Mouse (Mus musculus) neural tube, embryonic 14.5 days (tissue): ENCODE measurements around the gene Fam162a. TPM values are rescaled to one million over a fixed set of nuclear protein-coding genes. Genes with fewer than 3 reads are reported as not detected.
"Not testable (repeated sequence)": the region's sequence is repeated elsewhere in the genome, so short reads cannot be mapped to it uniquely, and the experiment has no call there.

ENCODE experiments used
- ATAC-seq: fragments of 200-750 bp; cut with Nextera tagmentation; 2 replicates; pipeline ENCODE4 v1.8.0; 2017; ENCODE audit warnings: low read depth, mild to moderate bottlenecking, moderate TSS enrichment, moderate library complexity
- H3K27ac ChIP-seq: fragments of 300-500 bp; sonication (generic); 2 replicates; pipeline ENCODE4 v1.5.1; 2014; ENCODE audit warnings: low read depth, mild to moderate bottlenecking, control low read depth, low read length, moderate library complexity, mixed read lengths
- H3K27me3 ChIP-seq: fragments of 300-500 bp; sonication (generic); 2 replicates; pipeline ENCODE4 v1.6.1; 2014; ENCODE audit warnings: low read length; ENCODE audit not compliant: control insufficient read depth, insufficient read depth
- H3K36me3 ChIP-seq: fragments of 300-500 bp; sonication (generic); 2 replicates; pipeline ENCODE4 v1.6.1; 2014; ENCODE audit warnings: low read length, mixed read lengths; ENCODE audit not compliant: control insufficient read depth, insufficient read depth
- H3K4me1 ChIP-seq: fragments of 300-500 bp; sonication (generic); 2 replicates; pipeline ENCODE4 v1.6.1; 2014; ENCODE audit warnings: low read length; ENCODE audit not compliant: control insufficient read depth, insufficient read depth
- H3K4me2 ChIP-seq: fragments of 300-500 bp; sonication (generic); 2 replicates; pipeline ENCODE4 v1.6.1; 2014; ENCODE audit warnings: mild to moderate bottlenecking, low read depth, low read length, control low read depth
- H3K4me3 ChIP-seq: fragments of 300-500 bp; sonication (generic); 2 replicates; pipeline ENCODE4 v1.5.1; 2014; ENCODE audit warnings: low read depth, low read length, control low read depth, mixed read lengths
- H3K9ac ChIP-seq: fragments of 300-500 bp; sonication (generic); replicated peaks from 2 replicates; pipeline ENCODE4 v1.6.1; 2014; ENCODE audit warnings: low read depth, mild to moderate bottlenecking, control low read depth, low read length, mixed read lengths
- H3K9me3 ChIP-seq: fragments of 300-500 bp; sonication (generic); 2 replicates; pipeline ENCODE4 v1.6.1; 2016; ENCODE audit warnings: low read length; ENCODE audit not compliant: control insufficient read depth
- WGBS: fragments of 180-500 bp; shearing (Covaris S2); extraction: QIAGEN DNeasy Blood & Tissue Kit; methylation state at CpG from one replicate; pipeline ENCODE4 v1.1.7; 2014; 5-methylcytosine and 5-hydroxymethylcytosine counted together
- polyA plus RNA-seq: library from polyadenylated mRNA; unstranded; fragments of >200 nt; fragmentation: Nextera tagmentation; extraction: Ambion mirVana; gene quantifications from 2 replicates; pipeline ENCODE4 v1.2.1, GENCODE M21; 2014

Gene Fam162a
- polyA plus RNA-seq, 1 experiment from 2014 or later: 125 TPM

GRCm38 (mm10) chr16:36051491-36051890 lies 19.9 kb downstream of the Fam162a start:
- Histone ChIP-seq H3K9me3 (no peaks in the 10 kb centered on the region), H3K4me2 (no peak overlapping the region), H3K27me3 (no peaks in the 10 kb centered on the region), H3K36me3 (peaks cover 17% of the 10 kb centered on the region; the same call in 1 of the 2 replicates), H3K4me3 (no peak overlapping the region), H3K27ac (no peak overlapping the region), H3K9ac (no peak overlapping the region), H3K4me1 (no peaks in the 10 kb centered on the region)
- 88% methylated on average over 6 of the region's 6 CpGs for WGBS
- ATAC-seq: no peak

- Histone ChIP-seq H3K27ac (no peak overlapping the region), H3K27me3 (no peaks in the 10 kb centered on the region), H3K36me3 (peaks cover 28% of the 10 kb centered on the region), H3K9me3 (no peaks in the 10 kb centered on the region), H3K4me2 (no peak overlapping the region), H3K4me3 (no peak overlapping the region), H3K9ac (no peak overlapping the region), H3K4me1 (peaks cover 1% of the 10 kb centered on the region)
- 90% methylated on average over 4 of the region's 4 CpGs for WGBS
- ATAC-seq: no peak
Measured at GRCm38 (mm10) chr16:36047538-36047937, 23.9 kb downstream of the Fam162a start.

GRCm38 (mm10) chr16:36043964-36044363 lies 27.4 kb downstream of the Fam162a start:
- H3K9ac ChIP-seq: no peak overlapping the region
- no peak overlapping the region for H3K4me2 ChIP-seq
- 89% methylated on average over 4 of the region's 4 CpGs for whole genome bisulfite sequencing
- H3K4me3 ChIP-seq: no peak overlapping the region
- H3K36me3 ChIP-seq: peaks cover 22% of the 10 kb centered on the region
- H3K4me1 ChIP-seq: peaks cover 9% of the 10 kb centered on the region
- H3K9me3 ChIP-seq: no peaks in the 10 kb centered on the region
- H3K27ac ChIP-seq: no peak overlapping the region
- H3K27me3 ChIP-seq: no peaks in the 10 kb centered on the region
- no peak for ATAC-seq

GRCm38 (mm10) chr16:36043073-36043472 lies 28.3 kb downstream of the Fam162a start:
- Histone ChIP-seq H3K9ac (no peak overlapping the region), H3K36me3 (peaks cover 13% of the 10 kb centered on the region), H3K4me2 (no peak overlapping the region), H3K27me3 (no peaks in the 10 kb centered on the region), H3K4me3 (no peak overlapping the region), H3K27ac (no peak overlapping the region), H3K9me3 (no peaks in the 10 kb centered on the region), H3K4me1 (peaks cover 9% of the 10 kb centered on the region)
- 87% methylated on average over 10 of the region's 10 CpGs for WGBS
- ATAC-seq: no peak

GRCm38 (mm10) chr16:36041625-36042020 lies 29.8 kb downstream of the Fam162a start:
- no peak for ATAC-seq
- peak overlapping the region; percentile 35 for H3K4me3 ChIP-seq
- H3K9ac ChIP-seq: peak overlapping the region; percentile 21
- peak overlapping the region; percentile 45 for H3K4me2 ChIP-seq
- H3K27ac ChIP-seq: peak overlapping the region; percentile 77
- peaks cover 9% of the 10 kb centered on the region for H3K4me1 ChIP-seq
- H3K36me3 ChIP-seq: peaks cover 17% of the 10 kb centered on the region
- 32% methylated on average over 11 of the region's 11 CpGs for WGBS
- no peaks in the 10 kb centered on the region for H3K27me3 ChIP-seq
- H3K9me3 ChIP-seq: no peaks in the 10 kb centered on the region

GRCm38 (mm10) chr16:36040640-36041624 lies 30.5 kb downstream of the Fam162a start, which contains the start of gene Wdr5b:
TSS of gene Wdr5b (plus strand) at chr16:36041190.
- Histone ChIP-seq H3K4me3 (peak within 1 kb of the TSS; percentile 35), H3K4me1 (peaks cover 9% of the 10 kb centered on the region), H3K4me2 (peak within 1 kb of the TSS; percentile 45), H3K27me3 (no peaks in the 10 kb centered on the region), H3K9me3 (no peaks in the 10 kb centered on the region), H3K9ac (peak within 1 kb of the TSS; percentile 21), H3K36me3 (peaks cover 15% of the 10 kb centered on the region), H3K27ac (peak within 1 kb of the TSS; percentile 77)
- WGBS: 3% methylated on average over 39 of the region's 39 CpGs
- peak; percentile 98 for ATAC-seq

GRCm38 (mm10) chr16:36028120-36028519 lies 43.3 kb downstream of the Fam162a start:
- H3K27me3 ChIP-seq, H3K9ac ChIP-seq, ATAC-seq, H3K4me3 ChIP-seq, H3K4me1 ChIP-seq, H3K4me2 ChIP-seq, H3K27ac ChIP-seq, H3K9me3 ChIP-seq: not testable (repeated sequence)
- WGBS: 95% methylated on average over 1 of the region's 2 CpGs
- peaks cover 30% of the 10 kb centered on the region for H3K36me3 ChIP-seq

- Histone ChIP-seq H3K27me3 (no peaks in the 10 kb centered on the region), H3K4me3 (no peak overlapping the region), H3K4me2 (no peak overlapping the region), H3K36me3 (peaks cover 9% of the 10 kb centered on the region), H3K9me3 (no peaks in the 10 kb centered on the region), H3K9ac (no peak overlapping the region), H3K4me1 (no peaks in the 10 kb centered on the region), H3K27ac (no peak overlapping the region)
- 97% methylated on average over 1 of the region's 1 CpGs for WGBS
- no peak for ATAC-seq
Measured at GRCm38 (mm10) chr16:36016335-36016734, 55.1 kb downstream of the Fam162a start.

- no peak for ATAC-seq
- Histone ChIP-seq H3K36me3 (peaks cover 17% of the 10 kb centered on the region), H3K27ac (no peak overlapping the region), H3K4me1 (no peaks in the 10 kb centered on the region), H3K9me3 (no peaks in the 10 kb centered on the region), H3K4me2 (no peak overlapping the region), H3K9ac (no peak overlapping the region), H3K27me3 (no peaks in the 10 kb centered on the region), H3K4me3 (no peak overlapping the region)
- 95% methylated on average over 3 of the region's 3 CpGs for WGBS
Measured at GRCm38 (mm10) chr16:36008396-36008795, 63.0 kb downstream of the Fam162a start.
